Mouse (Mus musculus) forebrain, embryonic 16.5 days (tissue): ENCODE data around the gene Cd177. TPM values are rescaled to one million over a fixed set of nuclear protein-coding genes. Genes with fewer than 3 reads are reported as not detected.
A peak's percentile ranks its signal among the peaks of the same experiment; 100 is the strongest.
"Not testable (repeated sequence)": the region's sequence is repeated elsewhere in the genome, so short reads cannot be mapped to it uniquely, and the experiment has no call there.

Experiments
- ATAC-seq: fragments of 200-750 bp; cut with Nextera tagmentation; 2 replicates; pipeline ENCODE4 v1.8.0; 2017; ENCODE audit warnings: mild to moderate bottlenecking, moderate library complexity
- H3K27ac ChIP-seq: fragments of 300-500 bp; sonication (generic); 2 replicates; pipeline ENCODE4 v1.5.1; 2014; ENCODE audit warnings: low read length, control low read depth
- H3K27me3 ChIP-seq: fragments of 300-500 bp; sonication (generic); replicated peaks from 2 replicates; pipeline ENCODE4 v1.6.1; 2014; ENCODE audit warnings: low read length; ENCODE audit not compliant: control insufficient read depth, insufficient read depth
- H3K36me3 ChIP-seq: fragments of 300-500 bp; sonication (generic); 2 replicates; pipeline ENCODE4 v1.6.1; 2014; ENCODE audit not compliant: control insufficient read depth, insufficient read depth
- H3K4me1 ChIP-seq: fragments of 300-500 bp; sonication (generic); replicated peaks from 2 replicates; pipeline ENCODE4 v1.6.1; 2014; ENCODE audit warnings: low read length; ENCODE audit not compliant: control insufficient read depth, insufficient read depth
- H3K4me2 ChIP-seq: fragments of 300-500 bp; sonication (generic); 2 replicates; pipeline ENCODE4 v1.6.1; 2014; ENCODE audit warnings: mild to moderate bottlenecking, low read length, control low read depth
- H3K4me3 ChIP-seq: fragments of 300-500 bp; sonication (generic); replicated peaks from 2 replicates; pipeline ENCODE4 v1.5.1; 2014; ENCODE audit warnings: mild to moderate bottlenecking, low read length, control low read depth
- H3K9ac ChIP-seq: fragments of 300-500 bp; sonication (generic); replicated peaks from 2 replicates; pipeline ENCODE4 v1.6.1; 2014; ENCODE audit warnings: low read depth, low read length, control low read depth
- H3K9me3 ChIP-seq: fragments of 300-500 bp; sonication (generic); 2 replicates; pipeline ENCODE4 v1.6.1; 2016; ENCODE audit warnings: low read length; ENCODE audit not compliant: control insufficient read depth
- WGBS: fragments of 180-500 bp; shearing (Covaris S2); extraction: QIAGEN DNeasy Blood & Tissue Kit; methylation state at CpG from one replicate; pipeline ENCODE4 v1.1.7; 2014; 5-methylcytosine and 5-hydroxymethylcytosine counted together
- polyA plus RNA-seq: library from polyadenylated mRNA; unstranded; fragments of >200 nt; fragmentation: Nextera tagmentation; extraction: Ambion mirVana; gene quantifications from 2 replicates; pipeline ENCODE4 v1.2.1, GENCODE M21; 2015

Cd177 gene
- polyA plus RNA-seq: 0.23 TPM in 1 of 2 replicates, not detected in the other

GRCm38 (mm10) chr7:24760211-24760610 is at the start of gene Cd177:
TSS of gene Cd177 (minus strand) at chr7:24760311.
- Histone ChIP-seq H3K27me3 (no peaks in the 10 kb centered on the region), H3K36me3 (no peaks in the 10 kb centered on the region), H3K27ac (no peak within 1 kb of the TSS), H3K4me3 (no peak within 1 kb of the TSS), H3K4me1 (no peaks in the 10 kb centered on the region), H3K4me2 (no peak within 1 kb of the TSS), H3K9ac (no peak within 1 kb of the TSS), H3K9me3 (no peaks in the 10 kb centered on the region)
- no peak for ATAC-seq
- 80% methylated on average over 6 of the region's 6 CpGs for WGBS

- Histone ChIP-seq H3K27me3 (no peaks in the 10 kb centered on the region), H3K4me2 (no peak overlapping the region), H3K4me1 (no peaks in the 10 kb centered on the region), H3K27ac (no peak overlapping the region), H3K36me3 (no peaks in the 10 kb centered on the region), H3K4me3 (no peak overlapping the region), H3K9me3 (no peaks in the 10 kb centered on the region), H3K9ac (no peak overlapping the region)
- 42% methylated on average over 2 of the region's 2 CpGs for WGBS
- ATAC-seq: no peak
Observed at GRCm38 (mm10) chr7:24809041-24809440, 48.9 kb upstream of the Cd177 start.

- Histone ChIP-seq H3K9ac (0 out of 2 replicates have a peak overlapping the region, but pooled peaks have one; percentile 6), H3K4me3 (no peak overlapping the region), H3K36me3 (no peaks in the 10 kb centered on the region), H3K9me3 (no peaks in the 10 kb centered on the region), H3K27me3 (no peaks in the 10 kb centered on the region), H3K4me2 (no peak overlapping the region), H3K4me1 (no peaks in the 10 kb centered on the region), H3K27ac (no peak overlapping the region)
- WGBS: 66% methylated on average over 6 of the region's 6 CpGs
- no peak for ATAC-seq
Observed at GRCm38 (mm10) chr7:24804826-24805225, 44.7 kb upstream of the Cd177 start.

DNA sequence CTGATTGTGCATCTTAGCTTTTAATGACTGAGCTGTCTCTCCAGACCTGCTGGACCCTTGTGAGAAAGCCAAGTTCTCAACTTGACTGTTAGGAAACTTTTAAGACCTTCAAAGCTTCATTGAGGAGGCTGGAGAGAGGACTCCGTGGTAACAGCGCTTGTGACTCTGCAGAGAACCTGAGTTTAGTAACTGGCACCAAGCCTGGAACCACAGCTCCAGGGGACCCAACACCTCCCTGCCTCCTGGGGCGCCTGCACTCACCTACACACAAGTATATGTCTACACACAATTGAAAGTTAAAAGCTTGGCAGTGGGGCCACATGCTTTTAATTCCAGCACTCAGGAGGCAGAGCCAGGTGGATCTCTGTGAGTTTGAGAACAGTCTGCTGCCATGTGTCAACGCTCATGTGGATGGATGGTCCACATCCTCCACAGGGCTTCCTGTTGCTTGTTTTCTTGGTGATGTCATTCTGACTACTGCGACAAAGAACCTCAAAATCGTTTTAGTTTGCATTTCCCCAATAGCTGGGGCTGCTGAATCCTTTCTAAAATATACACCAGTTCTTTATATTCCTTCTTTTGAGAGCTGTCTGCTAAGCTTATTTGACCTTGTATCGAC is 42.1 kb upstream of the Cd177 start:
- ATAC-seq: no peak
- Histone ChIP-seq H3K4me3 (no peak overlapping the region), H3K9ac (no peak overlapping the region), H3K36me3 (no peaks in the 10 kb centered on the region), H3K27ac (no peak overlapping the region), H3K4me1 (no peaks in the 10 kb centered on the region), H3K27me3 (no peaks in the 10 kb centered on the region), H3K9me3 (no peaks in the 10 kb centered on the region), H3K4me2 (no peak overlapping the region)
- WGBS: 80% methylated on average over 7 of the region's 7 CpGs

DNA sequence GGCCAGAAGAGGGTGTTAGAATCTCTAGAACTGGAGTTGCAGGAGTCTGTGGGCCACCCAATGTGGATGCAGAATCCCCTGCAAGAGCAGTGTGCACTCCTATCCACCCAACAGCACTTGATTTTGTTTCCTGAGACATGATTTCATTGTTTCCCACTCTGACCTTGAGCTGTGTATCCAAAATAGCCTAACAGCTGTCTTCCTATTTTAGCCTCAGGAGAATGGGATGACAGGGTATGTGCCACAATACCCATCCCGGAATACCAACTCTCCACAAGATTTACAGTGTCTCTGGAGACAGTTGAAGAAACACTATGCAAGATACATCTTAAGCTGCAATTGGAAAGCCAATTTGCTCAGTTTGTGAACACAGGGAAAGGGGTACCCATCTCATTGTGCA is 37.8 kb upstream of the Cd177 start:
- no peaks in the 10 kb centered on the region for H3K27me3 ChIP-seq
- H3K9me3 ChIP-seq: peaks cover 6% of the 10 kb centered on the region; the same call in 1 of the 2 replicates
- no peak overlapping the region for H3K27ac ChIP-seq
- 91% methylated on average over 1 of the region's 1 CpGs for WGBS
- no peak overlapping the region for H3K9ac ChIP-seq
- no peak for ATAC-seq
- H3K4me2 ChIP-seq: no peak overlapping the region
- no peak overlapping the region for H3K4me3 ChIP-seq
- H3K4me1 ChIP-seq: no peaks in the 10 kb centered on the region
- no peaks in the 10 kb centered on the region for H3K36me3 ChIP-seq

GRCm38 (mm10) chr7:24776918-24777317 is 16.8 kb upstream of the Cd177 start, which contains the start of gene Ceacam10:
TSS of gene Ceacam10 (plus strand) at chr7:24777206.
- H3K27ac ChIP-seq, H3K4me3 ChIP-seq, ATAC-seq, H3K36me3 ChIP-seq, H3K9me3 ChIP-seq, H3K9ac ChIP-seq, H3K27me3 ChIP-seq, H3K4me2 ChIP-seq, H3K4me1 ChIP-seq: not testable (repeated sequence)
- 44% methylated on average over 4 of the region's 4 CpGs for WGBS

DNA sequence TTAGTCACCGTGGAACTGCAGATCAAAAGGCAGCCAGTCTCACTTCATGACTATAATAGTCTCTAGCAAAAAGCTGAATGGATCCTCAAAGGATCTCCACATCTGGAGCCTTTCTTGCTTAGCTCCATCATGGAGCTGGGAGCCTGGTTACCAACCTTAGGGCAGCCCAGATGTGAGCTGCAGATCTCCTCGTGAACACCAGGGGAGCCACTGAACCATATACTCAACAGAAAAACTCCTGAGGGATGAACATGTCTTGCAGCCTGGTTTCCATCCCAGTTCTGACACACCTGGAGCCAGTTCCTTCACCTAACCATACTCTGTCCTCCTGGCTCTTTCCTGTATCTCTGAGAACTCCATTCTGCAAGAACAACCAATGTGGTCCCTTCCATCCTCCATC is 16.0 kb upstream of the Cd177 start:
- no peaks in the 10 kb centered on the region for H3K27me3 ChIP-seq
- no peak overlapping the region for H3K4me2 ChIP-seq
- H3K9me3 ChIP-seq: no peaks in the 10 kb centered on the region
- H3K4me3 ChIP-seq: no peak overlapping the region
- no peak overlapping the region for H3K27ac ChIP-seq
- no peak for ATAC-seq
- no peaks in the 10 kb centered on the region for H3K36me3 ChIP-seq
- no peaks in the 10 kb centered on the region for H3K4me1 ChIP-seq
- WGBS: 70% methylated on average over 2 of the region's 2 CpGs
- H3K9ac ChIP-seq: no peak overlapping the region

- no peak overlapping the region for H3K27ac ChIP-seq
Observed at GRCm38 (mm10) chr7:24773942-24774535, 13.9 kb upstream of the Cd177 start.

GRCm38 (mm10) chr7:24771361-24771760 is 11.2 kb upstream of the Cd177 start:
- ATAC-seq: no peak
- H3K4me2 ChIP-seq: no peak overlapping the region
- H3K4me3 ChIP-seq: no peak overlapping the region
- H3K36me3 ChIP-seq: no peaks in the 10 kb centered on the region
- no peak overlapping the region for H3K27ac ChIP-seq
- no peak overlapping the region for H3K9ac ChIP-seq
- H3K4me1 ChIP-seq: no peaks in the 10 kb centered on the region
- no peaks in the 10 kb centered on the region for H3K9me3 ChIP-seq
- no peaks in the 10 kb centered on the region for H3K27me3 ChIP-seq

More at GRCm38 (mm10) chr7:24773942-24774535, 13.9 kb upstream of the Cd177 start:
- no peaks in the 10 kb centered on the region for H3K27me3 ChIP-seq
- H3K4me1 ChIP-seq: no peaks in the 10 kb centered on the region
- no peak overlapping the region for H3K9ac ChIP-seq
- no peak overlapping the region for H3K4me2 ChIP-seq
- 63% methylated on average over 3 of the region's 3 CpGs for WGBS
- no peak for ATAC-seq
- no peaks in the 10 kb centered on the region for H3K9me3 ChIP-seq
- H3K4me3 ChIP-seq: no peak overlapping the region
- H3K36me3 ChIP-seq: no peaks in the 10 kb centered on the region
